Mouse (Mus musculus): ENCODE measurements around the gene Itpripl1.

The Itpripl1 gene

GRCm38 (mm10) chr2:127092000-127092399 lies 51.2 kb downstream of the Itpripl1 start:
- DNase-seq (ENCODE audit: low spot score in 2 of 2) = no peak

- DNase-seq (ENCODE audit: low spot score in 2 of 2) = peak in 1 of 2 experiments; percentile 33
Observed at GRCm38 (mm10) chr2:127090151-127090550, 53.1 kb downstream of the Itpripl1 start.
